Mouse (Mus musculus) NIH3T3 (cell line): ENCODE measurements at regions not wholly inside any gene's neighbourhood (a gene's known extent, or its start where the extent isn't known, plus 50 kb on each side); places are given as distances from the start of the nearest gene placed in this dataset.
"Not testable (repeated sequence)": the region's sequence is repeated elsewhere in the genome, so short reads cannot be mapped to it uniquely, and the experiment has no call there.

Experiments used
- DNase-seq: peaks from one replicate; pipeline ENCODE4 v3.0.0-alpha.2; 2012; ENCODE audit warnings: low read depth

DNA sequence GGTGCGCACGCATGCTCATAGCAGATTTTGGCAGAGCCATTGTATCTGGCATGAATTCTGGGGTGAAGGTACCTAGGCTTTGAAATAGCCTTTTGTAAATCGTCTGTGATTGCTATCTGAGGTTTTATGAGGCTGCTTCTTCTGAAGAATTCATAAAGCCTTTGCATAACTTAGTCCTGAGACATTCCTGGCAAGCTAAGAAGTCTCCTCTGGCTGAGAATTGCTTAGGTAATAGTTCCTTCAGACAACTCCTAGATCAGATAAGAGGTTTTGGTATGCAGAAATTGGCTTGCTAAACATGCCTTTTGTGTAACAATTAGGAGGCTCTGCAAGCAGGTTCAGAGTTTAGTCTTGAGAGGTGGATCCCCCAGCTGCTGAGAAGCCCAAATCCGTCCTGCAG, 82.7 kb downstream of the Pmp22 start:
- DNase-seq = no peak

DNA sequence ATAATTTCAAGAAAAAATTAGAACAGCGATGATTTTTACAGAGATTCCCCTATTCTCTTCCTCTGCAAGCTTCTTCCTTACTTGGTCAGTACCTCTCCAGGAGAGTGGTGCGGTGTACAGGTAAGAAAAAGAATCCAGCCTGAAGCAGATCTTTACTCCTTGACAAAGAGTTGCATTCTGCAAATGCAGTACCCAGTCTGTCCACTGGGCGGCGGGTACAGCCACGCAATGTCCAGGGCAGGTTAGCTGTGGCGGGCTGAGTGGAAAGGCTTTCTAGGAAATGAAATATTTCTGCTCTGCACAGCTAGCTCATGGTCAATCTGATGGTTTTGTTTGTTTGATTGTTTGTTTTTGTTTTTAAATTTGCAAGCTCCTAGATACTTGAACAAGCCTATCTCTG, 84.3 kb downstream of the Pmp22 start:
- DNase-seq = peak; percentile 81

DNA sequence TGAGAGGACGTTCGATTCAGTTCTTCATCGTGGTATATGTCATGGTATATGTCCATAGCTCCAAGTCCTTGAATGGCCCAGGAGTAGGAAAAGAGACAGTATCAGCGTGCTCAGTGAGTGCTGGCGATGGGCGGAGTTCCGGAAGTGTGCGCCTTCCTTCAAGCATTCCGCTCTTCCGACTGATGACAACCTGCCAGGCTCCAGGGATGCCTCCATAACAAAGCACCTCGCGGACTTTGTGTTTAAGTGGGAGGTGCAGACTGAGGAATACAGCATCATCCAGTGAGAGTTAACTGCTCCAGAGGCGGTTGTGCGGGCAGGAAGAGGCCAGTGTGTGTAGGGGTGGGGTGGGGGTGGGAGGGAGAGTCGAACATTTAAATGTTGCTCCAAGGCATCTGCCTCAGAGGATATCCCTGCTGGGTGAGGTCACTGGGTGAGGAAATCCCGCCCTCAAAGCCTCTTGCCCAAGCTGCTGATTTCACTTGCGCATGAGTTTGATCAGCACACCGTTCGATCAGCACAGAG, 85.2 kb downstream of the Pmp22 start:
- no peak for DNase-seq

DNA sequence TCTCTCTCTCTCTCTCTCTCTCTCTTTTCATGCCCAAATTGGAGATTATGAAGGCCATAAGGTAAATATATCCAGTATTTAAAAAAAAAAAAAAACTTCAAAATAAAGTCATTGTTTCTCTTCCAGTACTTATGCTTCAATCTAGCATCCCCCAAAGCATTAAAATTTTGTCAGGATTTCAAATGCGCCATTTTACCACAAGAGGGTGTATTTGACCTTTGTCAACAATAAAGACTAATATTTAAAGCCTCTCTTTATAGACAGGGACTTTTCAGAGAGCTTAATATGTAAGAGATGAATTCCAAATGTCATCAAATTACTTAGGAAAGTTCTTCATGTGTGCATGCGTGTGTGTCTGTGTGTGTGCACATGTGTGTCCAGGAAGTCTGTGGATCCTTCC, 87.2 kb downstream of the Pmp22 start:
- DNase-seq = no peak

DNA sequence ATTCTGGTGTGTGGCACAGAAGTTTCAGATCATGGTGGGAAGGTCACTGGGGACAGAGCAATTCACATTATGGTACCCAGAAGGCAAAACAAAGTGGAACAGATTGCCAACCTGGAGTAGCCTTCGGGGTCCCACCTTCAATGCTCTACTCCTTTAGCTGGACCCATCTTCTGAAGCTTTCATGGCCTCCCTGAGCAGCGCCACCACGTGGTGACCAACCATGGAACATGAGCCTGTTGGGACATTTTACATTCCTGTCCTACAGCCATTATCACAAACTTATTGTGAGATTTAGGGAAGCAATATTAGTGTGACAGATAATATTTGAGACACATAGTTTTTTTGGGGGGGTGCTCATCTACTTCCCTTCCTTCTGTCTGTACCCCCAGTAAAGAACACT, 88.3 kb downstream of the Pmp22 start:
- peak; percentile 12 for DNase-seq

DNA sequence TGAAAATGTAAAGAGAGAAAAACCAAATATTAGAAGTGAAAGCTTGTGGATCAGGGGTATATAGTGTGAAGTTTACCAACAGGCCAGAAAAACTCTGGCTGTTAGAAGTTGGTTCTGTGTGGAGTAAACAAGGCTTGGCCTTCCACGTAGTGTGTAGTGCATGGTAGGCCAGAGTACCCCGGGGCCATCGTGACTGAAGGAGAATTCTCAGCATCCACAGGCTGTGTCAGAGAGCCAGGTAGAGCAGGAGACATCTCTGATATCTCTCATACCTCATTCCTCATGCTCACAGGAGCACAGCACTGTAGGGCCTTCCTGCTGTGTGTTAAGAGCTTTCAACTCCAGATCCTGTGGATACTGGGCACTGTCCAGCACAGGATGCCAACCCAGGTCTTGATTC, 97.7 kb downstream of the Pmp22 start:
- DNase-seq = no peak

DNA sequence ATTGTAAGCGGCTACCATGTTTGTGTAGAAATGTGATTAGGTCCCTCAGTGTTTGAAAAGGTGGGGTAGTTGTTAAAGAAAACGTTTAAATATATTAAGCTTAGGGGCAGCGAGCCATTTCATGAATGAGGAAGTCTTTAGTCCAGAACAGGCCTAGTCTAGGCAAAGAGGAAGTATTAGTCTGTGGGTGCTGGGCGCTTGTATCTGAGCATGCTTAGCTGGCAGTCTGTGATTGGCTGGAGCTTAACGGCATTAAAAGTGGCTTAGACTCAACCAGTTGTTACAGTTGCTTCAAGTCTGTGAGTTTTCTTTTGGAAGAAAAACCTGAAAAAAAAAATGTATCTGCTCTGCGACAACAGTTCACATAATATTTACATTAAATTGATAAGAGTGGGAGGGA, 102.0 kb downstream of the Pmp22 start:
- no peak for DNase-seq

DNA sequence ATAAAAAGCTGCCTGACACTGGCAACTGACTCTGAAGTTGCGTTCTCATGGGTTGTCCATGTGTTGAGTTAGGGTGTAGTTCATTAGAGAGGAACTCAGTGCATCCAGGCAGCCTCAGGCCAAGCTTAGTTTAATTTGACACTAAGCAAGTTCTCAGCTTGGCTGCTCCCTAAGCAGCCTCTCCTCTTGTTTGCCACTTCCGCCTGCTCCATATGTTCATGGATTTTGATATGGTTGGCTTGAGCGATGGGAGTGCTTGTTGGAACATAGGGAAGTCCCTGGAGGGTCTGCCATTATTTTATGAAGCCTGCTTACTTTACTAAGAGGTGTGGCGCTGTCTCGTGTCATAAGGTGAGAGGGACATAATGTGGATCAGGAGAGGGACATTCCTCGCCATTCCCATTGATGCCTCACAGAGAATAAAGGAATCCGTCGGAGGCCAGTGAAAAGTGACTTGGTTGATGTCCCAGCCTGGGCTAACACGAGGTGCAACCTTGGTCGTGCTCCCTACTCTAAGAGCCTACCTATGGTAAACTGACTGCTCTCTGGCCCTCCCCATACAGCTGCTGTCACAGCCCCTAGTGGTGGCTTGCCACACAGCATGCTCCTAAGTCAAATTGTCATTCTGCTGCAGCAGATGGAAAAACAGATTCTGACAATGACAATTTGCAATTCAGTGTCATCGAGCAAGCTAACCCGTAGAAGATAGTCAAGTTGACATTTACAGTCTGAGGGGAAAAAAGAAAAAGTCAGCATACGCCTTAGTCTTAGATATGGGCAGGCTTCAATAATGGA, 104.6 kb downstream of the Pmp22 start:
- no peak for DNase-seq

DNA sequence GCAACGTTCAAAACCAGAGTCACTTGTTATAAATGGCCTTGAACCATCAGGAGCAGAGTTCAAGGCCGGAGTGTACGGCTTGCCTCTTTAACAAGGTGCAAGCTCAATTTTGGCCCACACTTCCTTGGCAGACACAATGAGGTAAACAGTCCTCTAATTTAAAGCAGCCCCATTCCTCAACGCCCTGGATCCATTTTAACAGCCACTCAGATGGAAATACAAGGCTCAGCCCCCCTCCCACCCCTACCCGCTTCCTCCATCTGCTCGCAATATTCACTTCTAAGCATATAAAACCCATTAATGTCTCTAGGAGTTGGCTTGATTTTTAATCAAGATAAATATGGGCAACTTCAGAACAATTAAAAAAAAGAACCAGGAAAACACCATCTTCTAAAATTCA, 105.7 kb downstream of the Pmp22 start:
- DNase-seq = no peak

DNA sequence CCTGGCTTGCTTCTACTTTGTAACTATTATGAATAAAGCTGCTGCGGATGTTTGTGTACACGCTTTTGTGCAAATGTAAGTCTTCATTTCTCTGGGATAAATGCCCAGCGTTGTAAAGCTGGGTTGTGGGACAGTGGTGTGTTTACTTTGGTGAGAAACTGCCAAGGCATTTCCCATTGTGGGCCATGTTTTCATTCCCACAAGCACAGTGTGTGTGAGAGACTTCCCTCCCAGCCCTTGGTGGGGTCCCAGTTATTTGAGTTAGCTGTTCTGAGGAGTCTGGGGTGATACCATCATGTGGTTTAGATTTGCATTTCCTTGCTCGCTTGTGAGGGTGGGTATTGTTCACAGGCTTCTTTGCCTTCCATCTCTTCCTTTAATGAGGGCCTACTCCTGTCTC, 109.9 kb downstream of the Pmp22 start:
- no peak for DNase-seq

DNA sequence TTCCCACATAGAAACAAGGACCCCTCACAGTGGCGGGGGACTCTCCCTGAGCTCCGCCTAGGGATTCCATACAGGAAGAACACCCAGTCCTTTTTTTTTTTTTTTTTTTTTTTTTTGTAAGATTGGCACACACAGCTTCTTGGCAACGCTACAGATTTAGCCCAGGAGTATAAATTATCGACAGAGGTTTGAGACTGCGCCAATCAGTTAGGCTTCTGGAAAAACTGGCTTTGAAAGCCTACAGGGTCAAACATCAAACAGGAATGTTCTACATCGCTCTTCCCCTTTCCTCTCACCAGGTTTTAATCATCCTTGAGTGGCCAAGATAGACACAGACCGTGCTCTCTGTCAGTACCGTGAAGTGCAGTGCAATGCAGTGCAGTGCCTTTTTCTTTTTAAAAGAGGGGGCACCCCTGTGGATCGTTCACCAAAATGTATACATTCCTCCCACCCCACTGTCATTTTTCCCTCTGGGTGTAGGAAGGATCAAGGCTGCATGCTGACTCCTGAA, 115.2 kb downstream of the Pmp22 start:
- DNase-seq = no peak

DNA sequence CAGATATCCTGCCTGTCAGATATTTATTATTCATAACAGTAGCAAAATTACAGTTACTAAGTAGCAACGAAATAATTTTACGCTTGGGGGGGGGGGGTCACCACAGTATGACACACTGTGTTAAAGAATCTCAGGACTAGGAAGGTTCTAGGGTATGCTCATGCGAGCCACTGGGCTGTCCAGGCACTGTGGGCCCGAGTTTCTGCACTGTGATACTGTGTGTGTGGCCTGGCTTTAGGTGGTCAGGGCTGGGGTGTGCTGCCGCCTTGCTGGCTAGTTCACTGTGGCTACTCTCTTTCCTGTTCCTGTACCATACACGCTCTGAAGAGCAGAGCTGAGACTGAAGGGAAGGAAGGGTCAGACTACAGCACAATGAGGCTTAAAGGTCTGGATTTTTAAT, 116.3 kb downstream of the Pmp22 start:
- DNase-seq = no peak

DNA sequence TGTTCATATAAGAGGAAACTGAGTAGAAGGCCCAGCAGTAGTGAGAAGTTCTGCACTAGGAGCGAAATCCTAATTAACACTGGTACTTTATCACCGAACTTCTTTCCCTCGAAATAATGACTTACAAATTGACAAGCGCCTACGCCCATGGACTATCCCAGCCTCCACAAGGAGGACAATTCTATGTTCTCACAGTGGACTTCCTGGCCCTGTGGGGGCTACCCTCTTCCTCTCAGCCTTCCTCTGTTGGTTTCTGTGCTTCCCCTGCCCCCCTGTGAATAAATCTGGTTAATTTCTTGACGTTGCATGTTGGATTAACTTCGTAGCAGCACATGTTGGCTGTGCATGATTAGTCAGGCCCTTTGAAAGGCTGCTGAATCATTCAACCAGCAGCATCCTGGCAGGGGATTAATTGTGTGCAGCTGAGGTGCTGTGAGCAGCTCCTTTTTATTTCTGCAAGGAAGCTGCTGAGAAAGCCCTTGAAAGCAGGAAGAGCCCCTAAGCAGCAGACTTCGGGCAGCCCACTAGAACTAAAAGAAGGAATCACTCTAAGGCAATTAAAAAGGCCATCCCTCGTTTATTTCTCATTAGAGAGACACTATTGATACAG, 117.4 kb downstream of the Pmp22 start:
- no peak for DNase-seq

DNA sequence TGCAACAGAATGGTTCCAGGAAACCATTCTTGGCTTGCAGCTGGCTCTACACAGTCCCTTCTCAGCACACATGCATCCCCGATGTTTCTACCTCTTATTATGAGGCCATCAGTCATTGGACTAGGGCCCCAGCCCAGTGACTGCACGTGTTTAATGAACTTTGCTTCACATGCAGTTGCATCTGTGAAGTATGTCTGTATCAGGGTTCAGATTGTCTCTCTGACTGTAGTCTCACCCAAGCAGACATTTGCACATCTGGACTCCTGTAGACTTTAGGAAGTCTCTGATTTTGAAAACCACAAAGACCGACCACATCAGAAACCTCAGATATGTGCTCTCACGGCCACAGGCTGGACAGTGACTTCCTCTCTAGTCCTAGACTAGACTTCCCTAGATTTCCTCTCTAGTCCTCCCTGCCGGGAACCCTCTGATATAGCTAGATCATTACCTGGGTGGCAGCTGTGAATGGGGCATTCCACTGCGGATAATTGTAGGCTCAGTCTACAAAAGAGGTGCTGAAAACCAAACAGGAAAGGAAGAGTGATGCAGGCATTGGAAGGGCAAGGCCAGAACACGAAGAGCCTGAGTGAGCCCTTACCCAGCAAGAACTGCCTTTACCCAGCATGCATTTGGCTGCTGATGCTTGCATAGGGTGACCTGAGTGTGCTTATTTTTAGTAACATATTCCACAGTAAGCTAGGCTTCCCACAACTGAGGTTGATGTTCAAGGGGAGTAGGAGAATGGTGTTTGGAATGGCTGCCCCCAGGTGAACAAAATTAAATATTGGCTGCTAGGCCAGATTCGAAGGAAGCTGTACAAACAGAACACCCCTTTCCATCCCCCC, 123.5 kb downstream of the Pmp22 start:
- DNase-seq = no peak

DNA sequence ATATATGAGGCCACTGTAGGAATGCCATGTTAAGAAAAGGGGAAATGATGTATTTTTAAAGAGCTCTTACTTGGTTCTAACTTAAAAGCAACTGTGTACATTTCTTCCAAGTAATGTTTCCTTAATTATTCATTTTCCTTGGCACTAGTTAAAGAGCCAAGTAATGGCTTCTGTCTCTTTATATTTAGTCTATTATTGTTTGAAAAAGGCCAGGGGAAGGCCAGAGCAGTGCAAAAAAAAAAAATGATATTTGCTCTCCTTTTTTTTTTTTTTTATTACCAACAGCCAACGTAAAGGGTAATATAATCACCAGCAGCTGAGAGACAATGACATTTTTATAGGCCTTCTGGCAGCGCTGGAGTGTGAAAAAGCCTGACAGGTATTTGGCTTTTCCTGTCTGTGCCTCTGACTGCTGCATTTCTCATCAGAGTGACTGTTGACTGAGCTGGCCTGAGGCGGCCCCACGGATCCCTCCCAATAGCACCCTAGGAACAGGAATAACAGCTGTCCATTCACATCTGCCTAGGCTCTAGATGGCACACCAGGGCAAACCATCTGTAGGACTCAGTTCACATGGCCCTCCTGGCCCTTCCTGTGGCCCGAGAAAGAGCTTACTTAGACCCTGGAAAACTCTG, 124.3 kb downstream of the Pmp22 start:
- no peak for DNase-seq

DNA sequence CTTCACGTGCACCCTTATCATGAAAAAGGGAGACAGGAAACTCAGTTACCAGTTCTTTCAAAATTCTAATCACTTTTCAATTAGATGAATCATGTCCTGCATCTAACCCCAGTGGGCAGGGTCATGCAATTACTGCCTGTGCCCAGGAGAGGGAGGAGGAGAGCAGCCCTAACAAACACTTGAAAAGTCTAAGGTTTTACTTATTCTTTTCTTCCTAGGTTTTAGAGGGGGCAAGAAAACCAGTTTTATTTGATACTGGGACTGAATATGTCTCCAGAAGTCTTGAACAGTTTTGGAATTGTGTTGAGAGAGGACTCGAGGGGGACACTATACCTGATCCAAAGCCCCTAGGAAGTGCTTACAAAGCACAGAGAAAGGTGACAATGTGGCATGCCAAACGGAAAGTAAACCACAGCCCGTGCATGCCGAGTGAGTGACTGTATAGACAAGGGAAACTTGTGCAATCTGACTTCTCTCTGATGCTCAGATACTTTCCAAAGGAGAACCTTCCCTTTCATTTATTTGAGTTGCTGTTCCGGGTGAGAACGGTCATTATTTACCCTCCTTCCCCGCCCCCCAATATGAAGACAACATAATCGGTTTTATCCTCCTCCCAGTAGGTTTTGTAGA, 135.8 kb downstream of the Pmp22 start:
- peak; percentile 64 for DNase-seq

DNA sequence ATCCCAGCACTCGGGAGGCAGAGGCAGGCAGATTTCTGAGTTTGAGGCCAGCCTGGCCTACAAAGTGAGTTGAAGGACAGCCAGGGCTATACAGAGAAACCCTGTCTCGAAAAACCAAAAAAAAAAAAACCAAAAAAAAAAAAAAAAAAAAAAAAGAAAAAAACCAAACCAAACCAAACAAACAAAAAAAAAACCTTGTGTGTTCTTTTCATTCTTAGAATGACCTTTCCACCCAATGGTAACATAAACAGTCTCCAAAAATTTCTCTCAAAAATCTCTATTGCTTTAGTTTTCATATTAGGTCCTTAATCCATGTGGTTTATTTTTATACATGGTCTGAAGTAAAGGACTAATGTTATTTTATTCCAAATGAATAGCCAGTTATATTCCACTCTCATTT, 137.5 kb downstream of the Pmp22 start:
- DNase-seq = not testable (repeated sequence)

DNA sequence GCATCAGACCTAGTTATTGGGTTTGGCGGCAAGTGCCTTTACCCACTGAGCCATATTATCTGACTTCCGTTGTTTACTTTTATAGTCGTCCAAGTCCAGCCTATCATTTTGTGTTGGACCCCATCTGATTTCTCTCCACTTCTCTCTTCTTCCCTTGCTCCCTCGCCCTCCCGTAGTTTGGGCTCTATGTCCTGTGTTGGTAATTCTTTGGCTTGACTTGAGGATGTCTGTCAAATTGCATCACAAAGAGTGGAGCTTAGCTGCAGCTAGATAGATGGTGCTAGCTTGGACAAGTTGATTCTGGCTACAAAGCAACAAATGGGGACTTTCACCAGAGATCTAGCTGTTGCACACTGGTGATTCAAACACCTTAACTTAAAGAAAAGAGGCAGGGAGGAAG, 147.9 kb downstream of the Pmp22 start:
- no peak for DNase-seq

DNA sequence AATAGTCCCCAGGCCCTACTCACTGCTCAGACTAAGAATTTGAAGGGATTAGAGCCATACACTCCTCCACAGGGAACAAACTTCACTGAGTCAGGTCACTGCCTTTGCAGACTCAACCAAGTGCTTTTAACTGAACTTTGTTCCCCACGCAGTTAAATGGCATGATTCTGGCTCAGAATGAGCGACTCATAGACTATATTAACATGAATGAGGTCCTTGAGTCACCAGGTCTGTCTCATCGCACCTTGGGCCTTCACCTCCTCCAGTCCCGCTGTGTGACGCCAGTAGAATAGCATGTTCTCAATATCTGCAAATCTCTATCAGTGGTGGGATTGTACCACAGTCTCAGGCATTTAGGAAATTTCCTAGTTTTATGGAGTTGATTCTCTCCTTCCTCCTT, 153.1 kb downstream of the Pmp22 start:
- DNase-seq = no peak

DNA sequence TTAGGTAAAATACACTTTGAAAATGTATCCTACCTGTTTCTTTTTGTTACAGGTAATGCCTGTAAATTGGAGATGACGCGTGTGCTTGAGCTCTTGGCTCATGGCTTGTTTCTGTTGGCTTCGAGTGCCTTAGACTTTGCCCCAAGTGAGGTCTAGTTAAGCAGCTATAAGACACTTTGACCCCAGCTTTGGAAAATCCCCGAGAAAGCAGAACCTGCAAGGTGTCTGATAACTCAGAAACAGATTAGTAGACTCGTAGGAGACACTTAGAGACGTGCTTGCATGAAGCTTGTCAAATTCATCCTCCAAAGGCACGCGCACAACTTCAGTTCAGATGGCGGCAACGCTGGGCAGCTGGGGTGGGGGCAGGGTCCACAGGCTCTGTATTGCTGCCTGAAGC, 153.8 kb downstream of the Pmp22 start:
- DNase-seq = no peak

DNA sequence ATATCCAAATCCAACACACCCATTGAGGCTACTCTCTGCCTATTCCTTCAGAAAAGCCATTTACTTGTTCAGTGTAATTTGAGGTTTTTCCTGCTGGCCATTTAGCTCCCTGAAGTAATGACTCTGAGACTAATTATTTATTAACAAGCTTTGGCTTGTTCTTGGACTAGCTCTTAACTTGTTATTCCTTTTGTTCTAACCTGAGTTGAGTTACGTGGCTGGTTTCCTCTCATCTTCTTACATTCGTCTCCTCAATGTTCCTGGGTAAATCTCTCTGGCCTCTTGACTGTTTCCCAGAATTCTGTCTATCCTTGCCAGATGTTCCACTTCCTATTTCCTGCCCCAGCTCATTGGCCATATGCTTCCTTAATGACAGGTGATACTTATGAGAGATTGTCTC, 157.2 kb downstream of the Pmp22 start:
- no peak for DNase-seq

DNA sequence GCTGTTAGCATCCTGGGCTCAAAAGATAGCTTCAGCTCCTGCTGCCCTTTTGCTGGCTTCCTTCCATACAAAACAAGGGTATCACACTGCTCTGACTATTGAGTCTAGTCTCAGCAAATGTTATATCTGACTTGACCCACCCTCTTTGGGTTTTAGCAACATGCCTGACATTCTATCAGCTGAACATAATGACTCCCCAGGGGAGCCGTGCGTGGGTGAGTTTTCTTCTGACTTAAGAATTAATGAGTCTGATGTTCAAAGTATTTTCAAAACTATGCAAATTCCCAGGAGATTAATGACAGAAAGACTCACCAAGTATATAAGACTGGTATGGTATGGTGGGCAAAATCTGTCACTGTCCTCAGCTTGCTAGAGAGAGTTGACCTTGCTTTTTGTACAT, 159.0 kb downstream of the Pmp22 start:
- no peak for DNase-seq
